Mouse (Mus musculus): ENCODE measurements around the gene Efna3. TPM values are rescaled to one million over a fixed set of nuclear protein-coding genes. Genes with fewer than 3 reads are reported as not detected.

Efna3 gene
- polyA plus RNA-seq, 1 experiment from 2014 or later: 1.3 TPM

- Histone ChIP-seq H3K9me3 (replicated peaks) (no peaks in the 10 kb centered on the region), H3K4me2 (no peak overlapping the region), H3K9ac (no peak overlapping the region), H3K4me3 (no peak overlapping the region), H3K27me3 (replicated peaks) (no peaks in the 10 kb centered on the region), H3K36me3 (peaks cover 42% of the 10 kb centered on the region), H3K27ac (ENCODE audit: poor library complexity, severe bottlenecking) (no peak overlapping the region), H3K4me1 (replicated peaks) (peaks cover 49% of the 10 kb centered on the region)
- no peak for ATAC-seq (ENCODE audit: insufficient number of reproducible peaks, low FRiP score)
- 61% methylated on average over 6 of the region's 6 CpGs for WGBS
Measured at GRCm38 (mm10) chr3:89271760-89272159, 51.0 kb downstream of the Efna3 start.

GRCm38 (mm10) chr3:89270891-89271290 is 51.9 kb downstream of the Efna3 start:
- no peak for ATAC-seq (ENCODE audit: insufficient number of reproducible peaks, low FRiP score)
- peak overlapping the region; percentile 82 for H3K27ac ChIP-seq (ENCODE audit: poor library complexity, severe bottlenecking)
- WGBS: 65% methylated on average over 6 of the region's 6 CpGs

GRCm38 (mm10) chr3:89270051-89270755 is 52.6 kb downstream of the Efna3 start, which contains the start of gene Slc50a1:
Gene Slc50a1, minus strand, starts transcription at chr3:89270570.
- Histone ChIP-seq H3K4me3 (peak within 1 kb of the TSS; percentile 63), H3K27me3 (replicated peaks) (no peaks in the 10 kb centered on the region), H3K4me2 (peak within 1 kb of the TSS; percentile 90), H3K9ac (peak within 1 kb of the TSS; percentile 84), H3K27ac (ENCODE audit: poor library complexity, severe bottlenecking) (peak within 1 kb of the TSS; percentile 82), H3K36me3 (peaks cover 31% of the 10 kb centered on the region), H3K9me3 (replicated peaks) (no peaks in the 10 kb centered on the region), H3K4me1 (replicated peaks) (peaks cover 43% of the 10 kb centered on the region)
- 2% methylated on average over 39 of the region's 39 CpGs for WGBS
- peak; percentile 49 for ATAC-seq (ENCODE audit: insufficient number of reproducible peaks, low FRiP score)

More at GRCm38 (mm10) chr3:89270891-89271290, 51.9 kb downstream of the Efna3 start:
- peak overlapping the region; percentile 84 for H3K9ac ChIP-seq
- no peaks in the 10 kb centered on the region for H3K27me3 ChIP-seq (replicated peaks)
- H3K9me3 ChIP-seq (replicated peaks): no peaks in the 10 kb centered on the region
- peaks cover 43% of the 10 kb centered on the region for H3K4me1 ChIP-seq (replicated peaks)
- H3K4me3 ChIP-seq: peak overlapping the region; percentile 63; the same call in 1 of the 2 replicates
- peak overlapping the region; percentile 90 for H3K4me2 ChIP-seq
- peaks cover 38% of the 10 kb centered on the region for H3K36me3 ChIP-seq

- H3K9ac ChIP-seq: no peak overlapping the region; the same call in 1 of the 2 replicates
- no peaks in the 10 kb centered on the region for H3K27me3 ChIP-seq (replicated peaks)
- peaks cover 43% of the 10 kb centered on the region for H3K4me1 ChIP-seq (replicated peaks)
- H3K27ac ChIP-seq (ENCODE audit: poor library complexity, severe bottlenecking): no peak overlapping the region
- WGBS: 52% methylated on average over 8 of the region's 8 CpGs
- H3K9me3 ChIP-seq (replicated peaks): no peaks in the 10 kb centered on the region
- H3K4me3 ChIP-seq: no peak overlapping the region
- H3K36me3 ChIP-seq: peaks cover 21% of the 10 kb centered on the region
- ATAC-seq (ENCODE audit: insufficient number of reproducible peaks, low FRiP score): no peak
- peak overlapping the region; percentile 90 for H3K4me2 ChIP-seq
Measured at GRCm38 (mm10) chr3:89268916-89269315, 53.8 kb downstream of the Efna3 start.

GRCm38 (mm10) chr3:89266439-89266893 is 56.3 kb downstream of the Efna3 start:
- WGBS: under 1% methylated on average over 20 of the region's 20 CpGs
- Histone ChIP-seq H3K4me1 (replicated peaks) (peaks cover 44% of the 10 kb centered on the region), H3K9ac (peak overlapping the region; percentile 91), H3K27me3 (replicated peaks) (no peaks in the 10 kb centered on the region), H3K27ac (ENCODE audit: poor library complexity, severe bottlenecking) (peak overlapping the region; percentile 55), H3K36me3 (peaks cover 7% of the 10 kb centered on the region; the same call in 1 of the 2 replicates), H3K4me2 (peak overlapping the region; percentile 95), H3K9me3 (replicated peaks) (no peaks in the 10 kb centered on the region), H3K4me3 (peak overlapping the region; percentile 70)
- peak; percentile 75 for ATAC-seq (ENCODE audit: insufficient number of reproducible peaks, low FRiP score)

Other genes starting within 250 kb of the Efna3 start
- gene Rusc1, start 229.7 kb downstream of the Efna3 start, polyA plus RNA-seq (2016; fragmentation: Nextera tagmentation; extraction: Ambion mirVana): 10.1 and 10.5 TPM in 2 replicates
- gene Gm43738, start 221.9 kb downstream of the Efna3 start, polyA plus RNA-seq (2016; fragmentation: Nextera tagmentation; extraction: Ambion mirVana): not detected in 2 replicates
- 130 and 136 TPM in 2 replicates for gene Fdps, start 221.0 kb downstream of the Efna3 start, polyA plus RNA-seq (2016; fragmentation: Nextera tagmentation; extraction: Ambion mirVana)
- gene Pklr, start 186.8 kb downstream of the Efna3 start, polyA plus RNA-seq (2016; fragmentation: Nextera tagmentation; extraction: Ambion mirVana): 1.7 and 2.8 TPM in 2 replicates
- gene Hcn3, start 162.8 kb downstream of the Efna3 start, polyA plus RNA-seq (2016; fragmentation: Nextera tagmentation; extraction: Ambion mirVana): 0.45 and 0.65 TPM in 2 replicates
- 24.6 and 24.8 TPM in 2 replicates for gene Clk2, start 158.2 kb downstream of the Efna3 start, polyA plus RNA-seq (2016; fragmentation: Nextera tagmentation; extraction: Ambion mirVana)
- gene Scamp3, start 145.5 kb downstream of the Efna3 start, polyA plus RNA-seq (2016; fragmentation: Nextera tagmentation; extraction: Ambion mirVana): 88.8 and 92.5 TPM in 2 replicates
- gene Fam189b, start 139.8 kb downstream of the Efna3 start, polyA plus RNA-seq (2016; fragmentation: Nextera tagmentation; extraction: Ambion mirVana): 15.4 and 15.6 TPM in 2 replicates
- 37.1 and 38.0 TPM in 2 replicates for gene Gba, start 120.0 kb downstream of the Efna3 start, polyA plus RNA-seq (2016; fragmentation: Nextera tagmentation; extraction: Ambion mirVana)
- 16.2 and 18.7 TPM in 2 replicates for gene Thbs3, start 107.8 kb downstream of the Efna3 start, polyA plus RNA-seq (2016; fragmentation: Nextera tagmentation; extraction: Ambion mirVana)
- 123 and 127 TPM in 2 replicates for gene Mtx1, start 95.9 kb downstream of the Efna3 start, polyA plus RNA-seq (2016; fragmentation: Nextera tagmentation; extraction: Ambion mirVana)
- gene Muc1, start 93.9 kb downstream of the Efna3 start, polyA plus RNA-seq (2016; fragmentation: Nextera tagmentation; extraction: Ambion mirVana): 0.48 TPM in 1 of 2 replicates, not detected in the other
- 243 and 262 TPM in 2 replicates for gene Krtcap2, start 77.0 kb downstream of the Efna3 start, polyA plus RNA-seq (2016; fragmentation: Nextera tagmentation; extraction: Ambion mirVana)
- 0.89 and 1.1 TPM in 2 replicates for gene Trim46, start 76.7 kb downstream of the Efna3 start, polyA plus RNA-seq (2016; fragmentation: Nextera tagmentation; extraction: Ambion mirVana)
- gene Dpm3, start 63.6 kb downstream of the Efna3 start, polyA plus RNA-seq (2016; fragmentation: Nextera tagmentation; extraction: Ambion mirVana): 65.1 and 79.2 TPM in 2 replicates
- 40.9 and 42.9 TPM in 2 replicates for gene Slc50a1, start 52.4 kb downstream of the Efna3 start, polyA plus RNA-seq (2016; fragmentation: Nextera tagmentation; extraction: Ambion mirVana)
- gene Efna1, start 41.8 kb downstream of the Efna3 start, polyA plus RNA-seq (2016; fragmentation: Nextera tagmentation; extraction: Ambion mirVana): 27.0 and 31.0 TPM in 2 replicates
- gene Efna4, start 15.1 kb upstream of the Efna3 start, polyA plus RNA-seq (2016; fragmentation: Nextera tagmentation; extraction: Ambion mirVana): 8.7 and 10.6 TPM in 2 replicates
- gene Adam15, start 27.0 kb upstream of the Efna3 start, polyA plus RNA-seq (2016; fragmentation: Nextera tagmentation; extraction: Ambion mirVana): 47.2 and 55.5 TPM in 2 replicates
- not detected in 2 replicates for gene Dcst2, start 39.0 kb upstream of the Efna3 start, polyA plus RNA-seq (2016; fragmentation: Nextera tagmentation; extraction: Ambion mirVana)
- gene Dcst1, start 42.3 kb upstream of the Efna3 start, polyA plus RNA-seq (2016; fragmentation: Nextera tagmentation; extraction: Ambion mirVana): 0.09 TPM in 1 of 2 replicates, not detected in the other
- 1.6 and 1.8 TPM in 2 replicates for gene Zbtb7b, start 71.8 kb upstream of the Efna3 start, polyA plus RNA-seq (2016; fragmentation: Nextera tagmentation; extraction: Ambion mirVana)
- 0.54 TPM in 1 of 2 replicates, not detected in the other for gene Lenep, start 79.8 kb upstream of the Efna3 start, polyA plus RNA-seq (2016; fragmentation: Nextera tagmentation; extraction: Ambion mirVana)
- 31.7 and 32.5 TPM in 2 replicates for gene Flad1, start 88.9 kb upstream of the Efna3 start, polyA plus RNA-seq (2016; fragmentation: Nextera tagmentation; extraction: Ambion mirVana)
- 355 and 356 TPM in 2 replicates for gene Cks1b, start 95.4 kb upstream of the Efna3 start, polyA plus RNA-seq (2016; fragmentation: Nextera tagmentation; extraction: Ambion mirVana)
- 76.2 and 78.1 TPM in 2 replicates for gene Shc1, start 95.5 kb upstream of the Efna3 start, polyA plus RNA-seq (2016; fragmentation: Nextera tagmentation; extraction: Ambion mirVana)
- gene Pygo2, start 107.2 kb upstream of the Efna3 start, polyA plus RNA-seq (2016; fragmentation: Nextera tagmentation; extraction: Ambion mirVana): 36.1 and 37.5 TPM in 2 replicates
- 67.5 and 71.6 TPM in 2 replicates for gene Pbxip1, start 113.7 kb upstream of the Efna3 start, polyA plus RNA-seq (2016; fragmentation: Nextera tagmentation; extraction: Ambion mirVana)
- 46.8 and 51.0 TPM in 2 replicates for gene Pmvk, start 131.6 kb upstream of the Efna3 start, polyA plus RNA-seq (2016; fragmentation: Nextera tagmentation; extraction: Ambion mirVana)
- gene Kcnn3, start 197.2 kb upstream of the Efna3 start, polyA plus RNA-seq (2016; fragmentation: Nextera tagmentation; extraction: Ambion mirVana): 1.4 and 1.5 TPM in 2 replicates

Data from heart, embryonic 12.5 days (tissue).